Mouse (Mus musculus): ENCODE measurements around the gene Hspa13. TPM values are rescaled to one million over a fixed set of nuclear protein-coding genes. Genes with fewer than 3 reads are reported as not detected.

Hspa13 gene
- 38.1 and 41.3 TPM in 2 replicates for polyA plus RNA-seq (2015; fragmentation: Nextera tagmentation; extraction: Ambion mirVana)

- peaks cover 13% of the 10 kb centered on the region for H3K4me1 ChIP-seq
- peak within 1 kb of the TSS; percentile 74 for H3K4me2 ChIP-seq (replicated peaks)
- peak within 1 kb of the TSS; percentile 52; the same call in 1 of the 2 replicates for H3K27ac ChIP-seq
- ATAC-seq (ENCODE audit: low FRiP score, low read depth): peak; percentile 99
- peaks cover 27% of the 10 kb centered on the region for H3K36me3 ChIP-seq
- no peaks in the 10 kb centered on the region for H3K9me3 ChIP-seq
- H3K4me3 ChIP-seq: peak within 1 kb of the TSS; percentile 70
- H3K9ac ChIP-seq: peak within 1 kb of the TSS; percentile 79
- under 1% methylated on average over 51 of the region's 51 CpGs for WGBS
- no peaks in the 10 kb centered on the region for H3K27me3 ChIP-seq
Observed at GRCm38 (mm10) chr16:75766388-75767249, at the start of gene Hspa13. Hspa13 (minus strand) TSS chr16:75767104.

GRCm38 (mm10) chr16:75779271-75779670 is 12.4 kb upstream of the Hspa13 start:
- 43% methylated on average over 1 of the region's 1 CpGs for WGBS
- Histone ChIP-seq H3K4me3 (no peak overlapping the region), H3K9ac (no peak overlapping the region), H3K9me3 (no peaks in the 10 kb centered on the region), H3K27me3 (no peaks in the 10 kb centered on the region), H3K27ac (no peak overlapping the region), H3K4me1 (no peaks in the 10 kb centered on the region), H3K4me2 (replicated peaks) (no peak overlapping the region), H3K36me3 (no peaks in the 10 kb centered on the region)
- no peak for ATAC-seq (ENCODE audit: low FRiP score, low read depth)

- Histone ChIP-seq H3K36me3 (no peaks in the 10 kb centered on the region), H3K27me3 (no peaks in the 10 kb centered on the region), H3K4me3 (no peak overlapping the region), H3K9me3 (no peaks in the 10 kb centered on the region), H3K4me2 (replicated peaks) (no peak overlapping the region), H3K9ac (no peak overlapping the region), H3K4me1 (no peaks in the 10 kb centered on the region), H3K27ac (no peak overlapping the region)
- WGBS: 91% methylated on average over 10 of the region's 10 CpGs
- no peak for ATAC-seq (ENCODE audit: low FRiP score, low read depth)
Observed at GRCm38 (mm10) chr16:75773222-75773621, 6.3 kb upstream of the Hspa13 start.

- Histone ChIP-seq H3K9ac (peak overlapping the region; percentile 51), H3K4me2 (replicated peaks) (peak overlapping the region; percentile 66), H3K4me3 (peak overlapping the region; percentile 70), H3K27ac (peak overlapping the region; percentile 52; the same call in 1 of the 2 replicates), H3K27me3 (no peaks in the 10 kb centered on the region), H3K4me1 (peaks cover 13% of the 10 kb centered on the region), H3K36me3 (peaks cover 23% of the 10 kb centered on the region), H3K9me3 (no peaks in the 10 kb centered on the region)
- ATAC-seq (ENCODE audit: low FRiP score, low read depth): peak; percentile 71
- WGBS: 18% methylated on average over 21 of the region's 21 CpGs
Observed at GRCm38 (mm10) chr16:75767250-75768002, 522 bp upstream of the Hspa13 start.

GRCm38 (mm10) chr16:75752876-75753275 is 14.0 kb downstream of the Hspa13 start:
- H3K4me1 ChIP-seq: no peaks in the 10 kb centered on the region
- WGBS: 75% methylated on average over 1 of the region's 1 CpGs
- no peak overlapping the region for H3K4me2 ChIP-seq (replicated peaks)
- no peak overlapping the region for H3K4me3 ChIP-seq
- H3K9ac ChIP-seq: no peak overlapping the region
- no peak for ATAC-seq (ENCODE audit: low FRiP score, low read depth)
- H3K27ac ChIP-seq: no peak overlapping the region
- H3K36me3 ChIP-seq: peaks cover 28% of the 10 kb centered on the region
- H3K27me3 ChIP-seq: no peaks in the 10 kb centered on the region
- H3K9me3 ChIP-seq: no peaks in the 10 kb centered on the region

GRCm38 (mm10) chr16:75750103-75750502 is 16.8 kb downstream of the Hspa13 start:
- 57% methylated on average over 5 of the region's 5 CpGs for WGBS
- Histone ChIP-seq H3K9ac (no peak overlapping the region), H3K4me2 (replicated peaks) (no peak overlapping the region), H3K27ac (no peak overlapping the region), H3K27me3 (no peaks in the 10 kb centered on the region), H3K4me1 (no peaks in the 10 kb centered on the region), H3K9me3 (no peaks in the 10 kb centered on the region), H3K4me3 (no peak overlapping the region), H3K36me3 (peaks cover 8% of the 10 kb centered on the region)
- ATAC-seq (ENCODE audit: low FRiP score, low read depth): no peak

- Histone ChIP-seq H3K4me3 (no peak overlapping the region), H3K4me1 (no peaks in the 10 kb centered on the region), H3K9ac (no peak overlapping the region), H3K4me2 (replicated peaks) (no peak overlapping the region), H3K27me3 (no peaks in the 10 kb centered on the region), H3K9me3 (no peaks in the 10 kb centered on the region), H3K36me3 (no peaks in the 10 kb centered on the region), H3K27ac (no peak overlapping the region)
- 89% methylated on average over 1 of the region's 1 CpGs for WGBS
- no peak for ATAC-seq (ENCODE audit: low FRiP score, low read depth)
Observed at GRCm38 (mm10) chr16:75748926-75749325, 18.0 kb downstream of the Hspa13 start.

GRCm38 (mm10) chr16:75744014-75744413 is 22.9 kb downstream of the Hspa13 start:
- no peak overlapping the region for H3K9ac ChIP-seq
- no peak overlapping the region for H3K4me3 ChIP-seq
- WGBS: 69% methylated on average over 3 of the region's 3 CpGs

GRCm38 (mm10) chr16:75717405-75718173 is 49.3 kb downstream of the Hspa13 start:
- no peaks in the 10 kb centered on the region for H3K36me3 ChIP-seq
- H3K27me3 ChIP-seq: no peaks in the 10 kb centered on the region
- no peak overlapping the region for H3K4me3 ChIP-seq
- H3K4me2 ChIP-seq (replicated peaks): no peak overlapping the region
- H3K9ac ChIP-seq: no peak overlapping the region
- H3K4me1 ChIP-seq: no peaks in the 10 kb centered on the region
- WGBS: 65% methylated on average over 2 of the region's 2 CpGs
- ATAC-seq (ENCODE audit: low FRiP score, low read depth): no peak
- no peaks in the 10 kb centered on the region for H3K9me3 ChIP-seq
- no peak overlapping the region for H3K27ac ChIP-seq

More at GRCm38 (mm10) chr16:75744014-75744413, 22.9 kb downstream of the Hspa13 start:
- no peak overlapping the region for H3K27ac ChIP-seq
- H3K4me2 ChIP-seq (replicated peaks): no peak overlapping the region
- H3K27me3 ChIP-seq: no peaks in the 10 kb centered on the region
- H3K36me3 ChIP-seq: no peaks in the 10 kb centered on the region
- ATAC-seq (ENCODE audit: low FRiP score, low read depth): no peak
- no peaks in the 10 kb centered on the region for H3K4me1 ChIP-seq
- H3K9me3 ChIP-seq: no peaks in the 10 kb centered on the region

GRCm38 (mm10) chr16:75696176-75696575 is 70.7 kb downstream of the Hspa13 start:
- no peaks in the 10 kb centered on the region for H3K27me3 ChIP-seq
- H3K4me3 ChIP-seq: no peak overlapping the region
- no peak overlapping the region for H3K4me2 ChIP-seq (replicated peaks)
- WGBS: 10% methylated on average over 2 of the region's 2 CpGs
- peak; percentile 61; the same call in 1 of the 2 replicates for ATAC-seq (ENCODE audit: low FRiP score, low read depth)
- no peaks in the 10 kb centered on the region for H3K36me3 ChIP-seq
- no peak overlapping the region for H3K27ac ChIP-seq
- no peak overlapping the region for H3K9ac ChIP-seq
- H3K9me3 ChIP-seq: no peaks in the 10 kb centered on the region
- H3K4me1 ChIP-seq: no peaks in the 10 kb centered on the region

Data from limb, embryonic 13.5 days (tissue).